Mouse (Mus musculus) embryonic facial prominence, embryonic 10.5 days (tissue): Measurements from ENCODE around the gene Ubtd2. TPM values are rescaled to one million over a fixed set of nuclear protein-coding genes. Genes with fewer than 3 reads are reported as not detected.
A peak's percentile ranks its signal among the peaks of the same experiment; 100 is the strongest.

ENCODE experiments used
- DNase-seq: peaks from one replicate; pipeline ENCODE4 v3.0.0-alpha.2; 2017; ENCODE audit warnings: low spot score
- H3K27ac ChIP-seq: fragments of 300-500 bp; sonication (generic); replicated peaks from 2 replicates; pipeline ENCODE4 v1.5.1; 2016; ENCODE audit warnings: mild to moderate bottlenecking
- H3K27me3 ChIP-seq: fragments of 300-500 bp; sonication (generic); replicated peaks from 2 replicates; pipeline ENCODE4 v1.6.1; 2016; ENCODE audit warnings: low read depth, mild to moderate bottlenecking; ENCODE audit not compliant: poor library complexity, severe bottlenecking
- H3K36me3 ChIP-seq: fragments of 300-500 bp; sonication (generic); replicated peaks from 2 replicates; pipeline ENCODE4 v1.6.1; 2016; ENCODE audit warnings: mild to moderate bottlenecking, moderate library complexity
- H3K4me1 ChIP-seq: fragments of 300-500 bp; sonication (generic); 2 replicates; pipeline ENCODE4 v1.6.1; 2016
- H3K4me3 ChIP-seq: fragments of 300-500 bp; sonication (generic); 2 replicates; pipeline ENCODE4 v1.5.1; 2016; ENCODE audit warnings: mild to moderate bottlenecking, moderate library complexity
- H3K9me3 ChIP-seq: fragments of 300-500 bp; sonication (generic); 2 replicates; pipeline ENCODE4 v1.6.1; 2016; ENCODE audit warnings: mild to moderate bottlenecking
- WGBS: fragments of 180-500 bp; shearing (Covaris S2); methylation state at CpG from one replicate; pipeline ENCODE4 v1.1.7; 2016; 5-methylcytosine and 5-hydroxymethylcytosine counted together
- polyA plus RNA-seq: library from polyadenylated mRNA; unstranded; fragments of >200 nt; fragmentation: Nextera tagmentation; extraction: Ambion mirVana; gene quantifications from 2 replicates; pipeline ENCODE4 v1.2.1, GENCODE M21; 2016

Ubtd2 gene
- polyA plus RNA-seq, 1 experiment from 2014 or later, result 84.0 TPM

DNA sequence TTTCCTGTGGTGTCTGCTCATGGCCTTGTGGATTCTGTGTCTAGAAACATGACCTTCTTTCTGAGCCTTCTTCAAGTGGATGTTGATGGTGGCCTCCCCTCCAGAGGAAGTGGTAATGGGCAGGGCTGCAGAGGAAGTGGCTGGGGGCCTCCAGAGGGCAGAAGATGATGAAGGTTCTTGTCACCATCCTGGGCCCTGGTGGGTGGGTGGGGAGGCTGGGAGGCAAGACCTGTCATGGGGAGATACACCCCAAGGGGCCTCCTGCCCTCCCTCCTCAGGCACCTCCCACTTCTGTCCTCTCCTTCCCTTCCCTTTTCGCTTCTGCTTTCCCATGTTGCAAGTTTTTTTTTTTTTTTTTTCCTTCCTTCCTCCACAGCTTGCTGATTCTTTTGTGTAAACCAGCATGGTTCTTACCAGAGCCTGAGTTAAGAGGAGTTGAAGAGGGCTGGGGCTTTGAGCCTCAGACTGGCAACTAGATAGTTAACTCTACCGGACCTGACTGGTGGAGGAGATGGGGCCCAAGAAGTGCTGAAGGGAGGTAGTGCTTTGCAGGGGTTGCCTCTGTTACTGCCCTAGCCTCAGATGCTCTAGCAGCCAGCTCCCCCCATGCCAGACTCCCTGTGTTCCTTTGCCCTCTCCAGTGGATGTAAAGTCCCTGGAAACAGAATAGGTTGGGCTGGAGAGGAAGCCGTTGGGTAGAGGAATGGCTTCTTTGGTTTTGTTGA, 87.7 kb downstream of the Ubtd2 start:
- Histone ChIP-seq H3K27ac (peak overlapping the region; percentile 44), H3K9me3 (no peaks in the 10 kb centered on the region), H3K27me3 (no peaks in the 10 kb centered on the region), H3K4me1 (peaks cover 40% of the 10 kb centered on the region), H3K4me3 (no peak overlapping the region), H3K36me3 (no peaks in the 10 kb centered on the region)
- WGBS, result 51% methylated on average over 3 of the region's 3 CpGs
- no peak for DNase-seq

- DNase-seq, result no peak
- Histone ChIP-seq H3K4me3 (no peak overlapping the region), H3K4me1 (peaks cover 31% of the 10 kb centered on the region), H3K27ac (no peak overlapping the region), H3K36me3 (no peaks in the 10 kb centered on the region), H3K27me3 (no peaks in the 10 kb centered on the region), H3K9me3 (no peaks in the 10 kb centered on the region)
- 87% methylated on average over 6 of the region's 6 CpGs for WGBS
Measured at GRCm38 (mm10) chr11:32544041-32544440, 88.9 kb downstream of the Ubtd2 start.

DNA sequence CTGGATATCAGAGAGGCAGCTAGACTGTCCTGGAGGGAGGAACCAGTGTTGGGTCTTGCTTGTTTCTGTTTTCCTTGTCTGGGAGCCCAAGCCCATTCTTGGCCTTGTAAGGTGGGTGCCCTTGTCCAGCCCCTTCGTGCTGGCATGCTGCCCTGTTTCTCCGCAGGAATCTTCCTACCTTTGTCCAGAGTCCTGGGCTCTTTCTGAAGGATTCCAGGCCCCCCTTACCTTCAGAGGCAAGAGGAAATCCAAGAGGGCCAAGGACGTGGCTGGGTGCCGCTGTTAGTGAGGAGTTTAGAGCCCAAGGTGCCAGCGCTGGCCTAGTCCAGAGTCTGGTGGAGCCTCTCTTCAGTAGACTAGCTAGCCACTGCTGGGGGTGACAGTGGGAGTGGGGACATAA, 89.3 kb downstream of the Ubtd2 start:
- Histone ChIP-seq H3K27me3 (no peaks in the 10 kb centered on the region), H3K4me1 (peaks cover 35% of the 10 kb centered on the region), H3K36me3 (no peaks in the 10 kb centered on the region), H3K27ac (no peak overlapping the region), H3K4me3 (no peak overlapping the region), H3K9me3 (no peaks in the 10 kb centered on the region)
- WGBS, result 89% methylated on average over 5 of the region's 5 CpGs
- no peak for DNase-seq

- no peaks in the 10 kb centered on the region for H3K9me3 ChIP-seq
- H3K36me3 ChIP-seq, result no peaks in the 10 kb centered on the region
- H3K27ac ChIP-seq, result no peak overlapping the region
- 77% methylated on average over 12 of the region's 12 CpGs for WGBS
- H3K27me3 ChIP-seq, result no peaks in the 10 kb centered on the region
- no peak for DNase-seq
- H3K4me3 ChIP-seq, result no peak overlapping the region
- H3K4me1 ChIP-seq, result peaks cover 39% of the 10 kb centered on the region
Measured at GRCm38 (mm10) chr11:32545605-32546004, 90.4 kb downstream of the Ubtd2 start.

GRCm38 (mm10) chr11:32546483-32546882, 91.3 kb downstream of the Ubtd2 start:
- Histone ChIP-seq H3K27me3 (no peaks in the 10 kb centered on the region), H3K4me1 (peaks cover 42% of the 10 kb centered on the region), H3K9me3 (no peaks in the 10 kb centered on the region), H3K4me3 (no peak overlapping the region), H3K36me3 (no peaks in the 10 kb centered on the region), H3K27ac (peak overlapping the region; percentile 19; the same call in 1 of the 2 replicates)
- WGBS, result 92% methylated on average over 5 of the region's 5 CpGs
- no peak for DNase-seq

- whole genome bisulfite sequencing, result 83% methylated on average over 10 of the region's 10 CpGs
- H3K27ac ChIP-seq, result 0 out of 2 replicates have a peak overlapping the region, but pooled peaks have one; percentile 31
Measured at GRCm38 (mm10) chr11:32547391-32547947, 92.3 kb downstream of the Ubtd2 start.

DNA sequence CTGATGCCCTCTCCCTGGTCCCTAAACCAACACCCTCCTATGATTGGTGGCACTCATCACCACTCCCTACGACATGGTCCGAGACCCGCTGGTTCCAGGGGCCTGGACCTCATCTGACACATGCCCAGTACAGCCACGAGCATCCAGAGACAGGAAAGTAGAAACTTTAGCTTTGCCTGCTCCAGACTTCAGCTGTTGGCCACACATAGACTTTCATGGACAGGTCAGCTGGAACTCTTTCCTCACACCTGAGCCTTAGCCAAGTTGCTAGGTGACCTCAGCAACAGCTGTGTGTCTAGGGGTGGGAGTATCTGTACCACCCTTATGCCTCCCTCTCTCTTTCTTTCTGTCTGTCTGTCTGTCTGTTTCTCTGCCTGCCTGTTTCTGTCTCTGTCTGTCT, 93.1 kb downstream of the Ubtd2 start:
- 86% methylated on average over 4 of the region's 4 CpGs for WGBS
- peaks cover 50% of the 10 kb centered on the region for H3K4me1 ChIP-seq
- no peak overlapping the region for H3K4me3 ChIP-seq
- DNase-seq, result no peak
- H3K36me3 ChIP-seq, result no peaks in the 10 kb centered on the region
- H3K27ac ChIP-seq, result 0 out of 2 replicates have a peak overlapping the region, but pooled peaks have one; percentile 31
- no peaks in the 10 kb centered on the region for H3K9me3 ChIP-seq
- H3K27me3 ChIP-seq, result no peaks in the 10 kb centered on the region

More at GRCm38 (mm10) chr11:32547391-32547947, 92.3 kb downstream of the Ubtd2 start:
- H3K36me3 ChIP-seq, result no peaks in the 10 kb centered on the region
- H3K4me1 ChIP-seq, result peaks cover 49% of the 10 kb centered on the region
- no peaks in the 10 kb centered on the region for H3K27me3 ChIP-seq
- DNase-seq, result no peak
- no peak overlapping the region for H3K4me3 ChIP-seq
- H3K9me3 ChIP-seq, result no peaks in the 10 kb centered on the region

DNA sequence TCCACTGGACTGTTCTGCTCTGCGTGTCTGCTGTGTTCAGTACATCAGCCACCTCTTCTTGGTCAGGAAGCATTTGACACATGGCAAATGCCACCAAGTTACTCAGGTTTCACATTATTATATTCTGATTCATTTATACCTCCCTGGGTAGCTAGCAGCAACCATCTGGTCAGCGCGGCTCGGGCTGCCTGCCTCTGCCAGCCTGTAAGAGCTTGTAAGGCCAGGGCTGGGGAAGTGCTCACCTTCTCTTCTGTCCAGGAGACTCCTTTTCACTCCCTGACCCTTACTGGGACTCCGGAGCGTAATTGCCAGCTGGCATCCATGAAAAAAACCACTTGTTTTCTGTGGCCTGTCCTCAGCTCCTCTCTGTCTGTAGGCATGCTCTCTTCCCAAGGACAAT, 94.1 kb downstream of the Ubtd2 start:
- Histone ChIP-seq H3K4me1 (peaks cover 56% of the 10 kb centered on the region), H3K27me3 (no peaks in the 10 kb centered on the region), H3K36me3 (no peaks in the 10 kb centered on the region), H3K27ac (peak overlapping the region; percentile 54), H3K4me3 (no peak overlapping the region), H3K9me3 (no peaks in the 10 kb centered on the region)
- 72% methylated on average over 6 of the region's 6 CpGs for WGBS
- no peak for DNase-seq

DNA sequence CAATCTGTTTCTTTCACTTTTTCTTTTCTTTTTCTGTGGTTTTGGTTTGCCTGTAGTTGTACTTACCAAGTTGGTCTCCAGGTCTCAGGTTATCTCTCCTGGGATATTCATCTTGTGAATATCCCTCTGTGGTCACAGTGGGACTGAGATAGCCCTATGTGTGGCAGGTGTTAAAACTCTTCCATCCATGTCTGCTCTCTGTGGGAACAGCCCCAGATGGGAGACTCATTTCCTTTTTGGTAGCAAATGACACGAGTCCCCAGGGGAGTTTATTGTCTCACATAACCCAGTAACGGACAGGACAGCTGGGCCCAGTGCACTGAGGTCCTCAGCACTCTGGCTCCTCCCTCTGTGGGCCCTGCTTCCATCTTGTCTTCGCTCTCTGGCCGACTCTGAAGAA, 94.9 kb downstream of the Ubtd2 start:
- Histone ChIP-seq H3K27me3 (no peaks in the 10 kb centered on the region), H3K27ac (no peak overlapping the region; the same call in 1 of the 2 replicates), H3K4me1 (peaks cover 59% of the 10 kb centered on the region), H3K36me3 (no peaks in the 10 kb centered on the region), H3K4me3 (no peak overlapping the region), H3K9me3 (no peaks in the 10 kb centered on the region)
- no peak for DNase-seq
- WGBS, result 58% methylated on average over 4 of the region's 4 CpGs

DNA sequence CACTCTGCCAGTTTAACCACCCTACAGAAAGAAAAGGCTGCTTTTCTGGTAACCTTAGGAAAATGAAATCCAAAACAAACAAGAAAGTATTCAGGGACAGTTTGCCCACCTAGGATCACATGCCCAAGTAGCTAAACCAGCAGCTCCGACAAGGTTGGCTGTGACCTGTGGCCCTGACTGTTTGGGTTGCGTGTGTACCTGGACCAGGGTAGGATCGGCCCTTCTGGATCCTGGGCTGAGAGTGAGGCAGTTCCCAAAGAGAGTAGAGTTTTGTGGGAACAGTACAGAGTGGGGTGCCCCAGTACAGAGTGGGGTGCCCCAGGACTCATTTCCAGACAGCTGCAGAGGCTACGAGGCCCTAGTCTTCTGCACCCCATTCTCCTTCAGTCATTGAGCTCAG, 95.9 kb downstream of the Ubtd2 start:
- WGBS, result 88% methylated on average over 4 of the region's 4 CpGs
- no peak overlapping the region; the same call in 1 of the 2 replicates for H3K27ac ChIP-seq
- no peak for DNase-seq
- H3K27me3 ChIP-seq, result no peaks in the 10 kb centered on the region
- H3K4me3 ChIP-seq, result no peak overlapping the region
- no peaks in the 10 kb centered on the region for H3K36me3 ChIP-seq
- H3K4me1 ChIP-seq, result peaks cover 59% of the 10 kb centered on the region
- no peaks in the 10 kb centered on the region for H3K9me3 ChIP-seq

DNA sequence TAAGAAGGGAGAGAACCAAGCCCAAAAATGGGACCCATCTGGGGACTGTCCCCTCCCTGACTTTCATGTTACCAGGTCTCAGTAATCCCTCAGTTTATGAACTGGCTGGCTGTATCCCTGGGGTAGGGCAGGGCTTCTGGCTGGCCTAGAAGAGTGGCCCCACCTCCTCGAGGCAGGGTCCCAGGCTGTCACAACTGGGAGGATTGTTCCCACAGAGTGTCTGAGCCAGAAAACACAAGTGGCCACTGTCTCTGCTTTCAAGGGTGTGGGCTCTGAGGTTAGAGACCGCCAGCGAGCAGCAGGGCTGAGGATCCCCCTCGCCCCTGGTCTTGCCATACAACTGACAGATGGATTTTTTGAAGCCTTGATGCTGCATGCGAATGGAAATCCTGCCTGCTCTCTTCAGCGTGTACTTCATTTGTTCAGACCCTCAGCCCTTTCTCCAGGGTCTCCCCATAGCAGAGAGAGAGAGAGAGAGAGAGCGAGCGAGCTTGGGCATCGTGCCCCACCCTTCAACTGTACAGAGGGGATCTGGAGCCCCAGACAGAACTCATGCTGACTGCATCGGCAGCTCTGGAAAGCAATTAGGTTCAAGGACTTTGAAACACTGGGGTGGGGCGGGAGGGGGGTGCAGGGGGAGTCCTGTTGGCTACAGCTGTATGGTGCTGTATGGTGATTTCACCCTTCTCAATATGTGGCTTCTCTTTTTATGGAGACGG, 96.6 kb downstream of the Ubtd2 start:
- Histone ChIP-seq H3K27ac (peak overlapping the region; percentile 31; the same call in 1 of the 2 replicates), H3K27me3 (no peaks in the 10 kb centered on the region), H3K4me3 (no peak overlapping the region), H3K9me3 (no peaks in the 10 kb centered on the region), H3K4me1 (peaks cover 63% of the 10 kb centered on the region), H3K36me3 (no peaks in the 10 kb centered on the region)
- no peak for DNase-seq
- WGBS, result 55% methylated on average over 12 of the region's 12 CpGs

DNA sequence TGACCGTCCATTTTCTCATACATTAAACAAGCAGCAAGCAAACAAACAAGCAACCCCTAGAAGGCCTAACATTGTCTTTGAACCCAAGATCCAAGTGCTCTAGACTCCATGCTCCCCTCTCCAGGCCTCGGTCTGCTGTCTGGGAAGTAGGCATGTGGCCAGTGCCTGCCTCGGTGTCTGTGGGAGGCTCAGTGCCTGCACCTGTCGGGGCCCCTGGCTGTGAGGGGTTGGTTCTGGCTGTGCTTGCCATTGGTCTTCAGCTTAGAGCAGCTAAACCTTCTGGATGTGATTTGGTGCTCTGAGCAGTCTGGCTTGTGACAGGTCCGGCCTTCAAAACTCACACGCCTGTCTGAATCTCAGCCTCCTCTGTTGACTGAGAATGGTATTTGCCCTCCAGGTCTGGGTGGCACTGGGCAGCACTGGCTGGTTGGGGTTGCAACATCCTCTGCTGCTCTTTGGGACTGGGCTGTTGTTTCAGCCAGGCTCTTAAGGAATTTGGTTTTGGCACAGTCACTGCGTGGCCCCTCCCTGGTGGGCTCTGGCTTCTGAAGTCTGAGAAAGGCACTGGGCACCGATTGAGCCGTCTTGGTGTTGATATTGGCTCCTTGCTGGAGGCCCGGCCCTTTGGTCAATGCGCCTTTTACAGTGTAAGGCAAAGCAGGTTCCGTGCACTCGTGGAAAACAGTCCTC, 97.4 kb downstream of the Ubtd2 start:
- Histone ChIP-seq H3K4me1 (peaks cover 60% of the 10 kb centered on the region), H3K9me3 (no peaks in the 10 kb centered on the region), H3K27ac (peak overlapping the region; percentile 31), H3K27me3 (no peaks in the 10 kb centered on the region), H3K36me3 (no peaks in the 10 kb centered on the region), H3K4me3 (no peak overlapping the region)
- 70% methylated on average over 13 of the region's 13 CpGs for WGBS
- no peak for DNase-seq
